ENCODE assay signal across 8 mouse cellular contexts in genomic region chrX:167817363-167817762, GRCm38 (mm10).
DNase-seq lines count a peak whose midpoint lies in the region; ATAC-seq and TF ChIP-seq lines count a peak whose summit lies in the region.

No protein-coding gene starts in this region.

- no peaks in the 10 kb centered on the region for H3K9me3 ChIP-seq in forebrain, postnatal 0 days (ENCODE audit: low read length)
- H3K9me3 ChIP-seq in forebrain, embryonic 15.5 days: no peaks in the 10 kb centered on the region
- H3K9me3 ChIP-seq in neural tube, embryonic 15.5 days (replicated peaks): no peaks in the 10 kb centered on the region
- H3K9me3 ChIP-seq in embryonic facial prominence, embryonic 10.5 days: no peaks in the 10 kb centered on the region

- ATAC-seq in forebrain, postnatal 0 days: no peak
- ATAC-seq in forebrain, embryonic 15.5 days (replicated peaks): no peak
- ATAC-seq in neural tube, embryonic 15.5 days (ENCODE audit: low FRiP score): no peak

- no peak overlapping the region for H3K4me3 ChIP-seq in forebrain, postnatal 0 days (ENCODE audit: low read depth, low read length)
- no peak overlapping the region for H3K4me3 ChIP-seq in forebrain, embryonic 15.5 days
- H3K4me3 ChIP-seq in neural tube, embryonic 15.5 days (replicated peaks): no peak overlapping the region
- no peak overlapping the region for H3K4me3 ChIP-seq in embryonic facial prominence, embryonic 10.5 days

- H3K27ac ChIP-seq in forebrain, postnatal 0 days (ENCODE audit: low read depth, low read length): no peak overlapping the region
- H3K27ac ChIP-seq in forebrain, embryonic 15.5 days (replicated peaks): no peak overlapping the region
- H3K27ac ChIP-seq in neural tube, embryonic 15.5 days (replicated peaks): no peak overlapping the region
- no peak overlapping the region for H3K27ac ChIP-seq in embryonic facial prominence, embryonic 10.5 days (replicated peaks)

- no peaks in the 10 kb centered on the region for H3K4me1 ChIP-seq in forebrain, postnatal 0 days (ENCODE audit: insufficient read depth)
- H3K4me1 ChIP-seq in forebrain, embryonic 15.5 days: no peaks in the 10 kb centered on the region
- H3K4me1 ChIP-seq in neural tube, embryonic 15.5 days: no peaks in the 10 kb centered on the region
- H3K4me1 ChIP-seq in embryonic facial prominence, embryonic 10.5 days: no peaks in the 10 kb centered on the region

- no peak overlapping the region for H3K9ac ChIP-seq in forebrain, postnatal 0 days
- no peak overlapping the region for H3K9ac ChIP-seq in forebrain, embryonic 15.5 days (replicated peaks)
- H3K9ac ChIP-seq in neural tube, embryonic 15.5 days (replicated peaks): no peak overlapping the region

- no peak overlapping the region for H3K4me2 ChIP-seq in forebrain, postnatal 0 days (ENCODE audit: low read depth)
- no peak overlapping the region for H3K4me2 ChIP-seq in forebrain, embryonic 15.5 days (replicated peaks)
- H3K4me2 ChIP-seq in neural tube, embryonic 15.5 days: no peak overlapping the region

- TF ChIP-seq CTCF in forebrain, postnatal 0 days (IDR thresholded peaks at IDR 0.05; ENCODE audit: low read depth): peak; percentile 27; the same call in 1 of the 2 replicates

- 48% methylated on average over 4 of the region's 4 CpGs for WGBS in forebrain, postnatal 0 days
- WGBS in forebrain, embryonic 15.5 days: 44% methylated on average over 4 of the region's 4 CpGs
- 56% methylated on average over 4 of the region's 4 CpGs for WGBS in neural tube, embryonic 15.5 days
- 49% methylated on average over 4 of the region's 4 CpGs for WGBS in embryonic facial prominence, embryonic 10.5 days

- no peaks in the 10 kb centered on the region for H3K27me3 ChIP-seq in forebrain, postnatal 0 days (ENCODE audit: insufficient read depth, low read length)
- H3K27me3 ChIP-seq in forebrain, embryonic 15.5 days: no peaks in the 10 kb centered on the region
- H3K27me3 ChIP-seq in neural tube, embryonic 15.5 days (replicated peaks): peaks cover 2% of the 10 kb centered on the region; the same call in 1 of the 2 replicates
- peaks cover 81% of the 10 kb centered on the region for H3K27me3 ChIP-seq in embryonic facial prominence, embryonic 10.5 days (replicated peaks; ENCODE audit: low read depth, poor library complexity, severe bottlenecking)

- H3K36me3 ChIP-seq in forebrain, postnatal 0 days (ENCODE audit: insufficient read depth): no peaks in the 10 kb centered on the region
- no peaks in the 10 kb centered on the region for H3K36me3 ChIP-seq in forebrain, embryonic 15.5 days
- no peaks in the 10 kb centered on the region for H3K36me3 ChIP-seq in neural tube, embryonic 15.5 days
- no peaks in the 10 kb centered on the region for H3K36me3 ChIP-seq in embryonic facial prominence, embryonic 10.5 days (replicated peaks)

- DNase-seq in forebrain, postnatal 0 days: no peak
- peak; percentile 17 for DNase-seq in neural tube, embryonic 10.5 days (ENCODE audit: extremely low spot score, low spot score)
- peak; percentile 7 for DNase-seq in embryonic facial prominence, embryonic 10.5 days (ENCODE audit: low spot score)
- DNase-seq in retina, embryonic 14.5 days (ENCODE audit: low spot score): peak; percentile 11
- DNase-seq in urinary bladder, postnatal 4 days (ENCODE audit: low spot score in 2 of 2): no peak
- DNase-seq in left cerebral cortex, adult 9 months (ENCODE audit: low spot score in 2 of 2): no peak

Comparison
In these comparisons a context has a peak if more than half of its experiments do, and no peak if none do; other contexts are left out.
1. DNase-seq: peak in neural tube, embryonic 10.5 days (single experiment), embryonic facial prominence, embryonic 10.5 days (single experiment) and retina, embryonic 14.5 days (single experiment); none in forebrain, postnatal 0 days (single experiment), urinary bladder, postnatal 4 days (0 of 2) and left cerebral cortex, adult 9 months (0 of 2).